Mouse (Mus musculus) c-Kit-negative CD71-positive TER-119-positive erythroid progenitor cells, embryonic 14.5 days (primary cell): ENCODE measurements around the gene Eloa.

Source experiments
- DNase-seq: peaks from one replicate; pipeline ENCODE4 v3.0.0-alpha.2; 2013; ENCODE audit warnings: low read depth, low spot score

Eloa gene

DNA sequence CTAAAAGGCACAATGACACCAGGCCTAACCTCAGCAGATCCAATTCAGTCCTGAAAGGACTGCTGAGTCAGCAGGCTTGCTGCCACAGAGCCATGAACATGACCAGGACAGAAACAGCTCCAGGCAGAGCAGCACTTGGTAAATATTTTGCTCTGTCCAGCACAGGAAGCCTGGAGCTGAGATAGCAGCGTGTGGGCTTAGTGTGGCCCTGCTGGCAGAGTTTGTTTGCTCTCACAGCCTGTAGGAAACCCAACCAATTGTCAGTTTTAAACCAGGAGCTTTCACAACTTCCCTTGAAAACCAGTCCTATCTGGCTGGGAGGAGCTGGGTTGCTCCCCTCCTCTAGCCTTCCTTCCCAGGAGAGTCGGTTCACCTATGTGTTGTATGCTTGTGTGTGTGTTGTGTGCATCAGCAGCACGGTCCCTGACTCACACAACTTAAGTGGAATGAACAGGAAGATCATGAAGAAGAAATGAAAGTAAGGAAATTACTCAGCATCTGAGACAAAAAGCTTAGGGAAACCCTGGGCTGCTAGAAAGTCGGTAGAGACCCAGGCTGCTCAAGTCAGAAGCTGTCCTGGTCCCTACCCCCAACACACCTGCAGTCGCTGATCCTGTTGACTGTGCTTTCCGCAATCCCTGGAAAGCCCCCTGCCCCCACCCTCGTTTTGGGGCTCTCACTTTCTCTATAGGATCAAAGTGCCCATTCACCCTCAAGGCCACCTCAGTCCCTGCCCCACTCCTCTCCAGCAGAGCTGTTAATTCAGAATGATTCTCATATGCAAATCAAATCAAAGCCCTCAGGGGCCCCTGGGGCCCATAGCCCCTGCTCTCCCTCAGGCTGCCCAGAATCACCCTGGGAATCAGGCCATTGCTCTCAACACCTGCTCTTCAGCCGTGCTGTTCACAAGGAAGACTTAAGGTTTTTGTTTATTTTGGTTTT lies 9.7 kb upstream of the Eloa start:
- DNase-seq = no peak

DNA sequence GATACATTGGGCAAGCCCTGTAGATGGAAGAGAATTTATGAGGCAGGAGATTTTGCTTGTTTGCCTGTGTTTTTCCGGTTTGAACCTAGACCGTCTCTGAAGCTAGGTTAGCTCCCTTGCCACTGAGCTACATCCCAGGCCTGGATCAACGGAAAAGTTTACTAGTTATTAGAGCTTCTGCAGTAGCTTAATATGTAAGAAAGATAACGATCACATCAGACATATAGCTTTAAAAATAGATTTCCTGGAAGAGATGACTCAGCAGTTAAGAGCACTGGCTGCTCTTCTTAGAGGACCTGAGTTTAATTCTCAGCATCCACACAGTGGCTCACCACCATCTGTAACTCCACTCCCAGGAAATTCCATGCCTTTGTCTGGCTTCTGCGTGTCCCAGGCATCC lies 7.1 kb upstream of the Eloa start:
- peak; percentile 51 for DNase-seq

DNA sequence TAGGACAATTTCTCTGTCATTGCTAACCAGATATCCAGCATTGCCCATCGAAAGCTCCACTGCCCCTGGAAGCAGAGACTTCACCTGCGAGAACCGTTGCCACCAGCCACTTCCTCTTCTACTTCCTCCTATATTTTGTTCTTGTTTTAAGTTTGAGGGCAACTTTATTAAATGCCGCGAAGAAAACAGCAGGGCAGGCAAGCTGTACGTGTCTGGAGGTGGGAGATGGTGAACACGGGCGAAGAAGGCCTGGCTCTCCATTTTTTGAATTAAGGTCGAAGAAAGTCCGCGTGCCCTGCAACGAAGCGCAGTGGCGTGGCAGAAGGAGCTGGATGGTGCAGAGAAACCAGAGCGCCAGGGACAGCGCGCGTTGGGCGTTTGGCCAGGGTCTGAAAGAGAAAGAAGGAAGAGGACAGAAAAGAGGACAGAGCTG lies 6.6 kb upstream of the Eloa start:
- no peak for DNase-seq

DNA sequence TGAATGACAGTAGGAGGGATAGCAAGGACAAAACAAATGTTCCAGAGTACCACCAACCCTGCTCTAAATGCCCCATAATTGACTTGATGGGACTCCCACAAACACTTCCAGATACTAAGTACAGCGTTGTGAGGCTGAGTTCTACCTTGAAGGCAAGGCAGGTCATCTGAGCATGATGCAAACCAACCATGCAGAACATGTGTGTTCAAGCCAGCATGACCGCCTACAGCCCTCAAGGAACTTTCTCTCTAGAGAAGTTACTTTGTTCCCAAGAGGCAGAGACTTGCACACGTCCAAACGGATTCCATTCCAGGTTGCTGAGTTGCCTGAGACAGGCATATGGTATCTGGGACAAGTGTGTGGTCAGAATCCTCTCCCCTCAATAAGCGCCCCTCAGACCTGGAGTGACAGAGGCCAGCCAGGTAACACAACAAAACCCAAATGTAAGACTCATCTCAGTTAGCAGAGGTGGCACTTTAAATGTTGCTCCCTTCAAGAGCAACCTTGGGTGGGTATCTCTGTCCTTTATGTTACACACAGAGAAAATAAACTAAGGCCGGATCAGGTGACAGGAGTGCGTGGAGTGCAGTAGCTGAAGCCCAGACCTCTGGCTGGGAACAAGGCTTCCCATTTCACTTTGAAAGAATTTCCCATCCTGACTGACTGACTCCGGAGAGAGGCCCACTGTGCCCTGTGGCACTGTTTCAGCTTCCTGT lies 6.0 kb upstream of the Eloa start:
- no peak for DNase-seq

DNA sequence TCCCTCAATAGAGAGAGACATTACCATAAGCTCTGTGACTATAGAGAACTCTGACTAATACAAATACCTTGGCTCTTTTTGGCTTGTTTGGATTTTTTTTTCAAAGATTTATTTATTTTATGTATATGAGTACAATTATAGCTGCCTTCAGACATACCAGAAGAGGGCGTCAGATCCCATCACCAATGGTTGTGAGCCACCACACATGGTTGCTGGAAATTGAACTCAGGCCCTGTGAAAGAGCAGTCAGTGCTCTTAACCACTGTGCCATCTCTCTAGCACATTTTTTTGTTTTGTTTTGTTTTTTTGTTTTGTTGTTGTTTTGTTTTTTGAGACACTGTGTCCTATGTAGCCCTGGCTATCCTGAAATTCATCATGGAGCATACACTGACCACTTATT lies 3.8 kb upstream of the Eloa start:
- DNase-seq = no peak

DNA sequence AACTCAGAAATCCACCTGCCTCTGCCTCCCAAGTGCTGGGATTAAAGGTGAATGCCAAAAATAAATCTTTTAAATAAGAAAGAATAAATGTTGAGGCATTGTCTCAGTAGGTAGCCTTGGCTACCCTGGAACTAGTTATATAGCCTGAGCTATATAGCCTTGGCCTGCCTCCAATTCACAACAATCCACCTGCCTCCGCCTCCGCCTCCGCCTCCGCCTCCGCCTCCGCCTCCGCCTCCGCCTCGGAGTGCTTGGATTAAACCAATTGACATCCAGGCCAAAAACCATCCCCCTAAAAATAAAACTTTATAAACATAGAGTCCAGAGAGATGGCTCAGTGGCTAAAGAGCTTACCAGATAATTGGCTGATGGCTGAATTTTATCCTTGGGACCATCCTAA lies 1.4 kb upstream of the Eloa start:
- no peak for DNase-seq

DNA sequence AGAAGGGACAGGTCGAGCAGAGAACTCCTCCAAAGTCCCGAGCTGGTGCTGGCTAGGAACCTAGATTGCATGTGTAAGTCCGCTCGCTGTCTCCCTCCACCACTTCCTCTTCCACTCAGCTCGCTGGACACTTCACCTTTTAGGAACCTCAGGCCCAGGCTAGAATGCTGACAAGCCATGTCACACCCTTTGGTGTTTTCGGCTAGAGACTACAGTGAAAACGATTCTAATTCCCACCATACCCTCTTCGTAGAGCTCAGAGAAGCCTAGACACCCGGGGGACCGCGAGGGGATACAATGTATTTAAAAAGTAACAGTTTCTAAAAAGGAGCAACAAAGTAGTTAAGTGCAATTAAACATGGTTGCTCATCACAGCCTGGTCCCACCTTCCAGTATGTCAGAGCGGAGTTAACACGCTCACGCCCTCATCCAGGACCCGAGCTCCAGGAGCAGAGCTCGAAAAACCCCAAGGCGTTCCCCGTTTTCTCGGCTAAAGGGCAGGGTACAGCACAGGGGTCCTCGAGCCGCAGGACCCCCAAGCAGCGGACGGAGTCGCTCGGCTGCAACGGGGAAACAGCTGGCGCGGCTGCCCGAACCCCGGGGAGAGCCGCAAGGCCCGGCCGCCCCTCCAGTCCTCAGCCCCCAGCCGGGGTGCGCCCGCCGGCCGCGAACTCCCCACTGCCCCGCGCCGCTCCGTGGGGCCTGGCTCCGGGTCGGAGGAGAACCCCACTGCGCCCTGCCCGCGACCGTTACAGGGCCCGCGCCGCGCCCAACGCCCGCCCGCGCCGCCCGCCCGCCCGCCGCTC lies 617 bp downstream of the Eloa start:
- DNase-seq = peak; percentile 34

DNA sequence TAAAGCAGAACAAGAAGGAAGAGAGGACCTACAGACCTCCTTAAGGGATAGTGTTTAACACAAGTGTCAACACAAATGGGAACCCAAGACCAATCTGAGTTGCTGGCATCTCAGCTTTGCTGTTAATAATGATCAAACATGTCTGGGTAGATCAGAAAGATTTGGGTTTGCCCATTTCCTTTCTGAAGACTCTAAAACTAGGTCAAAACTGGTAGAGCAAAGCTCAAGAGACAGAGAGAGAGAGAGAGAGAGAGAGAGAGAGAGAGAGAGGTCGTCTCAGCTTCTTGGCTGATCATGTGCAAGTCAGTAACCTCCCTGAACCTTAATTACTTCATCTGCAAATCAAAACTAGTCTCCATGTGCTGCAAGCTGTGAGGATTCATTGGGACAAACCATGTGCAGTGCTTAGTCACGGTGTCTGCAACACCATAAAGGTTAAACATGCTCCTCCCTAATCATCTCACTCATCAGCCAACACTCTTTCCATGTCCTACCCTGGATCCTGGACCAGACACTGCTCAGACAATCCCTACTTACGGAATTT lies 5.4 kb downstream of the Eloa start:
- DNase-seq = no peak

DNA sequence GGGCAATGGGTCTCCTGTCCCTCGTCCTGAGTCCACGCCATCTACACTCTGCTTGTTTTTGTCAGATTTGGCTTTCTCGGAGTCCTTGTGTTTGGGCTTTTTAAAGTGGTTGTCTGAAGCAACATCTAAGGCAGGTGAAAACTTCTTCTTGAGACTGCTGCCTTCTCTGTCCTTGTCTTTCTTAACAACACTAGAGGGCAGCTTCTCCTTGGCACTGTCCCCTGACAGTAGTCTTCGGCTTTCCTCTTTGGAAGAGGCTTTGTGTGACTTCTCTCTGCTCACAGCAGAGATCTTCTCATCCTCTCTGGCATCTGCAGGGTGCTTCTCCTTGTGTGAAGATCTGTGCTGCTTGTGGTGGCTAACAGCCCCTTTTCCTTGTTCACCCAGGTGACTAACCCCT lies 11.0 kb downstream of the Eloa start:
- DNase-seq = no peak

DNA sequence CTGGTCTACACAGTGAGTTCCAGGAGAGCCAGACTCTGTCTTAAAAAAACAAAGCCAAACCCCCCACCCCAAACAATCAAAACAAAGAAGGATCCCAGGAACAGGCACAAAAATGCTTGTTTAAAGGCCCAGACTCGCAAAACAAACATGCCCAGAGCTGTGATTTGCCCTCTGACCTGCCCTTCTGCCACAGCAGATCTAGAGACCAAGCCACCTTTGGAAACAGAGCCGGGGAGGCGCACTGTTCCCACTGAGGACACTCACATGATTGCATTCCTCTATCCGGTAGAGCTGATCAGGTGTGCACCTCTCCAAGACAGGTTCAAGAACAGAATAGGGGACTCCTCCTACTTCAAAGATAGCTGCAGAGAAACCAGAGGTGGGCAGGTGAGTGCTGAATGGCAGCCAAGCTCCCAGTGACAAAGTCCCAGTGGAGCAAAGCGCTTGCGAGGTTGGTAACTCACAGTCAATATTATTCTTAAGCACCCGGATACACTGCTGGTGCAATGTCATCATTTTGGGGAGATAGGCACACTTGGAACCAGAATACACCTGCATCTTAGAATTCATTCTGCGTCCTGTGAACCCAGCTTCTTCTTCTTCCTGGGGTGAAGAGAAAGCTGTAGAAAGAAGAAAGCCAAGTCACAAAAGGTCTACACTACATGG lies 12.6 kb downstream of the Eloa start:
- DNase-seq = no peak

DNA sequence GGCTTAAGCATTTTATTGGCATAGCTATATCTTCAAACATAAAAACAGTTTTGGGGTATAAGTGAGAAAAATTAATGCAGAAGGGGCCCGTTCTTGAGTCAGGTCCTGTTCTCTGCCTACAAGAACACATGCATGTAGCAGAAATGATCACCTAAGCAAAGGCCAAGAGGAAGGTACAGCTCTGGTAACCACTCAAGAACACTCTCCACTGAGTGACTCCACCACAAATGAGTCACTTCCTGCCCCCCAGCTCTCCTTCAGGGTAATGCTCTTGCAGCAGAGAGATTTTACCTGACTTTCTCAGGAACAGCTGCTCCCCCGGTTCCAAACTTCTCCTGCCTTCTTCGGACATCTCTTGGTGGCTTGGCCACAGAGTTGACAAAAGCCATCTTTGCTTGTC lies 14.7 kb downstream of the Eloa start:
- DNase-seq = no peak

DNA sequence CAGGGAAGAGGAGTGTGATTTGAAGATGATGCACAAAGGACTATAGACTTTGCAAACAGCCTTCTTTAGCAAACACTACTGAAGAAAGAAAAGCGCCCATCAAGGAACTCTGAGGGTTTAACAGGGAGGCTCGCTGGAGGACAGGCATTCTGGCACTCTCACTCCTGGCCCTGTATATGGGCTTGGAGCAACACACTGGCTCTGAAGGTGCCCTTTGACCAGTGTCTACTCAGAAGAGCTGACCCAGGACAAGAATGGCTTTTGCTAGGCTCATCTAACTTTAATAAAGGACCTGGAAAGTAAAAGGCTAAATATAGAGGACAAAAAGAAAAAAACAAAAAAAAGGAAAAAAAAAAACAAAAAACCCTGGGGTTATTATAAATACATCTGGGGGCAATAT lies 16.6 kb downstream of the Eloa start:
- DNase-seq = no peak

DNA sequence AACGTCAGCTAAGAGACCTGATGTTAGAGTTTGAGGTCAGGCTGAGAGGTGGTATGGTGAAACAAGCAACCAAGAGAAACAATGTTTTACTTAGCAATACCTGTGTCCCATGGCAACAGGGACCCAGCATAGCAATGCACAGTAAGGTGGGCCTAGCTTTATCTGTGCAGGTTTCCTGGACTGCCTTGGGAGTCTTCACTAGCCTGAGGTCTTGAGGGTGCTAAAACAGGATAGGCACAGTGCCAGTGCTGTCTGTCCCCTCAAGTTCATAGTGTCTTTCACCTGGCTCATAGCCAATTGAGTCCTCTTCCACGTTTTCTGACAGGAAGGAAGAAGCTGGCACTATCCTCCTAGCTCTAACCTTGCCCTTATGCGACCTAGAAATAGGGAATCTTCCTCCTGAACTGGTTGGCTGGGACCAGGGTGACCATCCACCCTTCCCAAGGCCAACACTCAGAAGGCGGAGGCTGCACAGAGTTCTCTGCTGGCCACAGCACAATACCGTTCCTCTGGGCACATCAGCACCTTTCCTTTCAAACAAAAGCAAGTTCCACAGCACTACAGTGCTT lies 17.4 kb downstream of the Eloa start:
- DNase-seq = no peak

DNA sequence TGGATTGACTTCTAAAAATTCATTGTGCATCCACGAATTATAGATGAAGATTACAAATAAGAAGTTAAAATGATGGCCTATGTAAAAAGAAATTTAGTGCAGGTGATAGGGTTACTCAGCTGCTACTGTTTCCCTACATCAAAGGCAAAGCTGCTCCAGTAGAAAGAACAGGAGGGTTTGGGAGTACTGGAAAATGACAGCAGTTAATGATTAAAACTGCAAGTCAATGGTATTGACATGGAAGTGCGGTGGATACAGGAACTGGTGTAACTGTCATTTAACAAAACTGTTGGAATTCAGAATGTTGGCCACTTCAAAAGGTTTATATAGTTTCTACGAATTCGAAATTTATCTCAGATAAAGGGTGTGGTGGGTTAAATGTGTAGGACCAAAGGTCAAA lies 26.4 kb downstream of the Eloa start:
- no peak for DNase-seq

DNA sequence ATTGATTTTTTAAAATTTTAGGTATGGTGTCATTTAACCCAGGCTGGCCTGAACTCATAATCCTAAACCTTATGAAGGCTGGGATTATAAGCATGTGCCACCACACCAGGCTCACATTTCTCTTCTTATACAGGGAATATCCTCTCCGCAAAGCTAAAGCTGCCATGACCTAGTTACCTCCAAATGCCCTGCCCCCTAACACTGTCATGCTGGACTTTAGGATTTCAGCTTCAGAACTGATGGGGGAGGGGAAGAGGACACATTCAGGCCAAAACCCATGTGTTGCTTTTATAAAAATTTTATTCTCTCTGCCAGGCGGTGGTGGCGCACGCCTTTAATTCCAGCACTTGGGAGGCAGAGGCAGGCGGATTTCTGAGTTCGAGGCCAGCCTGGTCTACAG lies 27.6 kb downstream of the Eloa start:
- no peak for DNase-seq

DNA sequence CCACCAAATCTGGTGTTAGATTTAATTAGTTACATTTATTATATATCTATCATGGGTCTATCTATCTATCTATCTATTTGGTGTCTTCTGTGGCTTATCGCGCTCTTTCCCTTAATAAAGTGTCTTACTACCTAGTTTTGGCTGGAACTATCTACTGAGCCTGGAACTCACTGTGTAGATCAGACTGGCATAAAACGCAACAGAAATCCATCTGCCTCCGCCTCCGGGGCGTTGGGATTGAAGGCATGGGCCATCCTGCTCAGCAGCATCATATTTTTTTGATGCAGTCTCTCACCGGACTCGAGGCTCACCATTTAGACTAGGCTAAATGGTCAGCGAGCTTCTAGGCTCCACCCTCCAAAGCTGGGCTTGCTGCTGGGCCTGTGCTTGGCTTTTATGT lies 33.8 kb downstream of the Eloa start:
- no peak for DNase-seq

DNA sequence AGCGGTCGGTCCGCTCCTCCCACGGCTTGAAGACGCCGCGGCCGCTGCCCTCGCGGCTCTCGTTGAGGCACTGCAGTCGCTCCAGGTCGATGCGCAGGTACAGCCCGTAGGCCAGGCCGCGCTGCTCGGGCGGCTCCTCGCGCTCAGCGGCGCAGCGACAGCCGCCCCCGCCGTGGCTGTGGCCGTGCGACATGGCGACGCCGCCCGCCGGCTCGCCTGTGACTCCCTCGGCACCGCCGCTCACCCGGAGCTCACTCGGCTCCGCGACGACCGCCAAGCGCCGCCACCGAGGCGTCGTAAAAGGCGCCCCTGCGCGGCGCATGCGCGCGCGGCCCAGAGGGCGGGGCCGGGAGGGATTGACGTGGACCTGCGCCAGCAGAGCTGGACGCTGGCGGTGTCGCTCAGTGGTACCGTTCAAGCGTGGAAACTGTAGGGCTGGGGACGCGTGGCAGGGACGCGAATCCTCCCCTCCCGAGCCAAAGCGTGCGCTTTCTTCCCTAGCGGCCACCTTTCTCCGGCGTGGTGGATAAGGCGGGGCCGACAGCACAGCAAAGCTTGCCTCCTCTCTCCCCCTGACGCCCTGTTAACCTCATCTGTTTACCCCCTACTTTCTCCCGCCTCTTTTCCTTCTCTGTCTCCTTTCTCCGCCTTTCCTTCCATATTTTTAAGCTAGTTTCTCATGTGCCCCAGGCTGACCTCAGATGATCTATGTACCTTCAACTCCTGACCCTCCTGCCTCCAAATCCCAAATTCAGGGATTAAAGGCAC lies 34.4 kb downstream of the Eloa start, which contains the start of gene Pithd1:
Gene Pithd1, minus strand, starts transcription at position 322 of the 768 bp plus-strand sequence.
- peak; percentile 89 for DNase-seq

DNA sequence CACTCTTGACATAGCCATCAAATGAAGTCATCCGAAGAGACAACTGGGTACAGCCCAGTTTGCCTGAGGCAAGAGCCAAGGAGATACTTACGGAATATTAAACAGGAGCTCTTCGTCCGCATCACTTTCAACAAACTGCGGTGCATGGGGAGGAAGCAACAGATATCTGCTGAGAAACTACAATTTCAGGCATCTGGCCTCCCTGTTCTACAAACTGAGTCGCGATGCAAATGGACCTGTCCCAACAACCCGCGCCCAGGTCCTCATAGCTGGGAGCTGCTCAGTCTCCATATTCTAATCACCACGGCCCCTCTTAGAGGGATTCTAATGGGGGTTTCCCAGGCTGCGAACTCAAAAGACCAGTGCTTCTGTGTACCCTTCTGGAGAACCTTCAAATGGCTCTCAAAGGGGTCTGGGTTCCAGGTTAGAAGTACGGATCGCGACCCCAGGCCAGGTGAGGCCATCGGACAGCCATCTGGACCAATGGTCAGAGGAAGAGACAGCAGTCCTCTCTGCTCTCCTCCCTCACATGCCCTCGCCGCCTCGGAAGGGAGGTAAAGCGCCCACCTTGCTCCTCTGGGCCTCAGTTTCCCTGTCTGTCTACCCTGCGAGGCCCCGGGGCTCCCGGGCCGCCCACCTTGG lies 35.1 kb downstream of the Eloa start:
- no peak for DNase-seq

DNA sequence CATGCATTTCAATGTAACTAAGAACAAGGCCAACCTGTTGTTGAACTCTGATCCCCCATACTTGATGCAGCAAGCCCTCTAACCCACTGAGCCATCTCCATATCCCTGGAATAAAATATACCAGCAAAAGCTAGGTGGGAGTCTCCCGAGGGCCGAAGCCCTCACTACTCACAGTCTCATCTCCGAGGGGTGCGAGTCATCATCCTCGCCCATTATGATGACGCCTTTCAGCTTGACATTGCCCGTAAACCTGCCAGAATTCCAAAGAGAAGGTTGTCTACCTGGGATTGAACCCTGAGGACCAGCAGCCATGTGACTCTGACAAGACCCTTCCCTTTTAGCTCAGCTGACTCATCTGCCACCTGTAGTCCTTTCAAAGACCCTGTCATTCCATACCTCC lies 35.8 kb downstream of the Eloa start:
- no peak for DNase-seq

DNA sequence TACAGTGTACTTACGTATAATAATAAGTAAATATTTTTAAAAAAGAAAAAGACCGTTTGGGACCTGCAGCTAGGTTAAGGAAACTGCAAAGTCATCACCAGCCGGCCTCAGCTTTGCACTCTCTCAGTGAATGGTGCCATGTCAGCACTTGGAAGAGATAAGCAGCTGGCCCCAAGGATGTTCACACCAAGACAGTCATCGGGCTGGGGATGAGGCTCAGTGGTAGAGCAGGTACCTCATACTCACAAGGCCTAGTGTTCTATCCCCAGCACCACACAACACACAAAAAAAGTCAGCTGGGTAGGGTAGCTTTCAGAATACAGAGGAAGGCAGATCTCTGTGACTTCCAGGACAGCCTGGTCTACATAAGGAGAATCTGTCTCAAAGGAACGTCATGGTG lies 36.4 kb downstream of the Eloa start:
- peak; percentile 91 for DNase-seq
